Mouse (Mus musculus): ENCODE measurements around the gene Arhgap15.

The Arhgap15 gene

DNA sequence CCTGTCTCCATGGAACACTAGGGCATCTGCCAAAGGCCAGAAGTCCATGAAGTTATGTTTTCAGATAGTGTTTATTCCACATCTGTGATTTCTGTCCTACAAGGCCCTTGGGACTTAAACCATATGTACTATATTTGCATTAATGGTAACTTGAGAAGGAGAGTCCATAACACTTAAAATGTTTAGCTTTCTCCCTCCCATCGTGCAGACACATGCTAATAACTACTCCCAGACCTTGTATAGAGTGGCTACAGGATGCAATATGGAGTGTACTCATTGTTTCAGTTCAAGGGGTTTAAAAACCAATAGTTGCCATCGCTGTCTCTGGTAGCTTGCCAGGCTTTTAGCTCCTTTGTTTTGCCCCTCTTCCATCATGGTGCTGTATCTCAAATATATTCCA, 295.5 kb downstream of the Arhgap15 start:
- DNase-seq = no peak

DNA sequence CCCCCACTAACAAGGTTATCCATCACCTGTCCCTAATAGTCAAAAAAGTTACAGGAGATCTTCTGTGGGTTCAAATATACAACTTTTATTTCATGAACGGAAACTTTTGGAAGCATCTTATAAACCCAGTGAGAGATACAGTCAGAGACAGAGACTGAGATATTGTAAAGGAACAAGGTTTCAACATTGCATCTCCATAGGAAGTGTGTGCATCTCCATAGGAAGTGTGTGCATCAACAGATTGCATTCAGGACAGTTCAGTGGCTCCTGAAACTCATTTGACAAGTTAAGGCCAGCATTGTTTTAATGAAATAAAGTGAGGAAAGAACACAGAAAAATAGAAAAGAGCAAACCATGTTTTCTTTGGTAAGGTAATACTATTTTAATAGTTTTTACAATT, 296.0 kb downstream of the Arhgap15 start:
- DNase-seq = no peak

DNA sequence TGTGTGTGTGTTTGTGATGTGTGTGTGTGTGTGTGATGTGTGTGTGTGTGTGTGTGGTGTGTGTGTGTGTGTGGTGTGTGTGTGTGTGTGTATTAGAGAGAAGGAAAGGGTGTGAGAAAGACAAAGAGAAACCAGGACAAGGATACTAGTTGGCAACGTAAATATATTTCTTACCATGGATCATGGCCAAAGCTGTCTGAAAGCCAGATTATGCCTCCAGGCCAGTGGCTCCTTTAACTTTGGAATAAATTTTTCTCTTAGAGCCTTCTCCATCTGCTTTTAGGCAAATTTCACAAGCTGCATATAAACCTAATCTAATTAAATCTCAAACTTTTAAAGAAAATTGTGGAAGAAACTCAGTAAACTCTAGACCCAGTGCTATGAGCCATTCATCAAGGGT, 296.6 kb downstream of the Arhgap15 start:
- DNase-seq = no peak

DNA sequence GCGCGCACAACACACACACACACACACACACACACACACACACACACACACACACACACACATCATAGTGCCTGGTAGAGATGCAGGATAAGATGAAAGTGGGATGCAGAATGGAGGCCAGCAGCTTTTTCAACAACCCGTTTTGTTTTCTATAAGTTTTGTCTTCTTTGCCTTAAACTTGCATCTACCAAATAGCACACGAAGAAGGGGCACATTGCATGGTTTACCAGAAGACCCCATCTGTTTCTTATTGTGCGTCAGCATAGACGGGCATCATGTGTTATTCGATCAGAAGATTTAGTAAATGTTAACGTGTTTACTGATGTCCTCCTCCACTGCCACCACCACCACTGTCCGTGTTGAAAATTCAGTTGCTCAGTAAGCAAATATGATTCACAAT, 311.7 kb downstream of the Arhgap15 start:
- no peak for DNase-seq

DNA sequence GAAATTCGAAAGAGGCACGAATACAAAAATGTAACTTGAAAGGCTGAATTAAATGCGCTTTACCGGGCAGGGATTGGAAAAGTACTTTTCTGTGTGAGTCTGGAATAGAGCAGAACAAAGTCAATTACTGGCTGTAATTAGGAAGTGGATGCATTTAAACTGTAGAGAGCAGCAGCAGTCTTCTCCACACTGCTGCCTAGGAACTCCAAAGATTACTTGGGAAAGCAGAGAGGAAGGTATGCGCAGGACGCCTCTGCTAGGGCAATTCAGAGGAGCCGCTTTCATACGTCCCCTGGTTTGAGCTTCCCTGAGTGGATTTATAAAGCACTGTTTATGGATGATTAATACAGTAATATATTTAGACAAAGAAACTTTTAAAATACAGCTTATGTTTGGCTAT, 312.1 kb downstream of the Arhgap15 start:
- DNase-seq = no peak

DNA sequence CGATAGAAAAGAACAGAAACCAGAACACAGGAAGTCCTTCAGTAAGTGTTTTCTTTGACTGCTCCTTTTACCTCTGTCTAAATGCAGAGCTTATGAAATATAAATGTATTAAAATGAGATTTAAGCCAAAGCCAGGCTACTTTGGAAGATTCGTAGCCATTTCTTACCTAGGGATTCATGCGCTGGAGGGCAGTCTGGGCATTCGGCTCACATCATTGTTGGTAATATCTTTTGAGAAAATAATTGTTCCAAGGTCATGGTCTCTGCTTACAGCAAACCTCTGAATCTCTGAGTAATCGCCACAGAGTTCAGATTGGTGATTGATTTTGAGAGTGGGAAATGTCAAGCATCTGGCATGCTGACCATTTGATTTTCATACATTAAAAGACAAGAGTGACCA, 316.4 kb downstream of the Arhgap15 start:
- no peak for DNase-seq

DNA sequence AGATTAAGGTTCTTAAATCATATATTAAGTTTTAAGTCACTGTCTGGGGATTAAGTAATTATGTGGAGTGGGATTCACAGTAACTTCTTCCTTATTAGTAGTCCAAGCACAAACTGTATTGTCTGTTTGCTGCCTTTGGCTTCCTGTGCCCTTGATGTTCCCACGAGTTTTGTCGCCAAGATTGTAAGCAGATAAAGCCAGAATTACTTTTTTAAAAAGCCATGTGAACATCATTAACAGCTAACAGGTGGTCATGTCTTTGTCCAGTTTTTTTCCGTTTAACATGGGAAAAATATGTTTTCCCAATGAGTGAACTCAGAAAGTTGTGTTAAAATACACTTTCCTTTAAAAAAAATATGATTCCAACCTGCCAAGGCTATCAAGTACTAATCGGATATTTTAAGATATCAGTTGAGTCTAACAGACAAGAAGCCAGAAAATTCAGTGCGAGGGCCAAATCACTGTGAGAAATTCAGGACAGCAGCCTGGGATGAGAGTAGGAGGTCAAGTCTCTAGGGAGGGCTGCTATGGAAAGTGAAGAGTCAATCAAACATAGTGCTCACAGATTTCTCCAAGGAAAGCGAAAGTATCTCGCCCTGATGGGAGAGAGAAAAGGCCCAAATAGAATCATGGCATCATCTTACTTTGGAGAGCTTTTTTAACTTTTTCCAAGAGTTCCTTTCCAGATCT, 319.7 kb downstream of the Arhgap15 start:
- no peak for DNase-seq

DNA sequence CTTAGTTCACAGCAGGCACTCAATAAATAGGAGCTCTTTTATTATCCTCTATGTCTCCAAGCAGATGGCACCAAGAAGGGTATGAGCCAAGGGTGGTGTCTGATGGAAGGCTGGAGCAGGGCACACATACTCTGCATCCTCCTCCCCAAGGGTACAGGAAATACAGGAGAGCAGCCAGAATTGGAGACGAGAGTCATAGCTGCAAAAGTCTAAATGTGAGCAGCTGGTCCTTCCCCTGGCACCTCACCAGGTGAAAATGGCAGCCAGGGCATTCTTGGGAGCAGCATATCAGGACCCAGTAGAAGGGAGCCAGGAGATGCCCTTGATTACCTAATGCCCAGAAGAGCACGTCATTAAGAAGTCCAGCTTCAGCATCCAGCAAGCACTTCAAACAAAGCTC, 320.3 kb downstream of the Arhgap15 start:
- DNase-seq = no peak

DNA sequence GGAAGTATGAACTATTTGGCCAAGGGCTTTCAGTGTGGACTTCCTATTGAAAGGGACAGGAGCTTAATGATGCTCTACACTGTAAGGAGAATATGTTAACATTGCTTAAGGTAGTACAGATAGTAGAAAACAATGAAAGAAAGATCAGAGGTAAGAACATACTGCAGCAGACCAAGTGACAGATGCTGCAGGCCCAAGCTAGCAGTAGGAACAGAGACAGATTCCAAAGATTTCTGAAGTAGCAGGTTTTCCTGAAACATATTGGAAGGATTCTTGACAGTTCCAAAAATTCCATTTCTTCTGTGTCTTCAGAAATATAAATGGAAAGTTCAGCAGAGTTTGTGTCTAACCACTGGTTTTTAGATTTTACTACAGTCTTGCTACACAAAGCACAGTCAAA, 327.9 kb downstream of the Arhgap15 start:
- no peak for DNase-seq

DNA sequence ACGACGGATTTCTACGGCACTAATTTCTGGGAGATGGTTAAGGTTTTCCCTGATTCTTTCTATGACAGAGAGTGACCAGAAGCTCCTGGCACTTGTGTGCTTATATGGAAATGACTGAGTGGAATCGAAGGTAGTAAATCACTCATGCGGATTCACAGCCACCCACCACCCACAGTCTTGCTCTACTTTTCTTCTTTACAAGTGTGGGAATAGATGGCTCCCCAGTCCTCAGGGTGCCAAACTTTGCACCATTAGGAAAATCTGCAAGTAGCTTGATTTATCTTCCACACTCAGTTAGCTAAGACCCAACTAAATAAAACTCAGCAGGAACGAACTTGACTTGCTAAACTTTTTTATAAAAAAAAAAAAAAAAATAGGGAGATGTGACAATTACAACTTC, 331.9 kb downstream of the Arhgap15 start:
- DNase-seq = no peak

DNA sequence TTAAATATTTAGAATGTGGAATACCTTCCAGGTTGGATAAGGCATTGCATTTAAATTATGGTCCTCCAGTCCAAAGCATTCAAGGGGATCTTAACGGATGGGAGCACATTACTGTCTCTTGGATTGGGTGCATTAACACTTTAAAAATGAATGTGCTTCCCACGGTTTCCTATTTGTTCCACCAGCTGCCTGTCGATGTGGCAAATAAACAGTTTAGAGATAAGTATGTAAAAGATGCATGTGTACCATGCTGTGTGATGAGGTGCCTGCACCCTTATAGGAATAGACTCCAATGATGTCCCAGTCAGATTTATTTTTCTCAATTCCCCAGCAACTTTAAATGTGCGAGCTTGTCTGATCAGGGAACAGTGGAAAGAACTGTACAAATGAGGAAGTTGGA, 332.6 kb downstream of the Arhgap15 start:
- DNase-seq = no peak

DNA sequence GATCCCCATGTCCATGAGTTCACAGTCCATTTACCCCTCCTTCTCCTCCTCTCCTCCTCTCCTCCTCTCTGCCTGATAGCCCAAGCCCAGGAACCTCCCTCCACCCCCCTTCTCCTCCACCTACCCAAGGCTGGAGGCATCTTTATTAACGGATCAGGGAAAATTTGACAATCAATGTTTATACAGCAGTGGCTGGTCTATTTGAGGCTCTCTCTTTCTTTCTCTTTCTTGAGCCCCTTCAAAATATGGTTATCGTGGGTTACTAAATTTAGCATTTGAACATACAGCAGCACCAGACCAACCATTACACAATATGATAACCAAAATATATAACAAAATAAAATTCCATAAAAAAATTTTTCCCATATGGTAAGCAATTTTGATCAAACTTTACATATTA, 335.8 kb downstream of the Arhgap15 start:
- no peak for DNase-seq

DNA sequence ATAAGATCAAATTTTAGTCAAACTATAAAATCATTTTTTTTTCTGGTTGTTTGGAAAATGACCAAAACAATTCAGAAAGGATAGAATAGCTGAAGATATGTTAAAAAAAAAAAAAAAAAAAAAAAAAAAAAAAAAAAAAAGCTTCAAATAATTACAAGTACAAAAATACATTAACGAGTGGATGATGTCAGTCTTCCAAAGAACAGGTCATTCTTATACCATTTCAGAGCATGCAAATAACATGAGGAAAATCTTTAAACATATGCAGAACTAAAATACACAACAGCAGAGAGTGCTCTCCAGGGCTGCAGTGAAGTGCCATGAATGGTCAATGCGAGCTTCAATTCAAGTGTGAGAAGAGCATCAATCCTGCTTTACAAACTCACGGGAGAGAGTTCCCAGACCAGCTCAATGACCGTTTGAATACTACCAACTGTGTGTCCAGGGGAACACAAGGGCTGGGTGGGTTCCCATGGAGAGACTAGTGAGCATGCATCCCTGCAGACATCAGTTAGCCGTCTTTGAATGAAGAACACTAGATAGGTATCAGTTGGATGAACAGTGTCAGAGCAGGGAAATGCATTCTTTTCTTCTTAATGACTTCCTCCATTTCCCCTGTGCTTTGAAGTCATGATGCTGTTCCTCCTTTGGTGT, 337.9 kb downstream of the Arhgap15 start:
- DNase-seq = no peak

DNA sequence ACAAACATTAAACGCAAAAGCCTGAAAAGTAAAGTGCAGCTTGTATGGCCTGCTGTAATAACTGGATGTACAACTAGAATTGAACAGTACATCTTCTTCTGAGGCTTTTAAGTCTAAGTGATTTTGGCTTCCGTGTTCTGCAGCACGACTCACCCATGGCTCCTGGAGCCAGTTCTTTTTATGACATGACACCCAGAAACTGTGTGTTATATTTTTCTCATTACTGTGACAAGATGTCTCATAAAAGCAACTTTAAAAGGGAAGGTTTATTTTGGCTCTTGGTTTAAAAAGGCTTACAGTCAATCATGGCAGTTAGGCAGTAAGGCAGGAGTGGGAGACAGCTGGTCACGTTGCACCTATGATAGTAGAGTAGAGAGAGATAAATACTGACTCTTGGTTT, 349.9 kb downstream of the Arhgap15 start:
- DNase-seq = no peak

DNA sequence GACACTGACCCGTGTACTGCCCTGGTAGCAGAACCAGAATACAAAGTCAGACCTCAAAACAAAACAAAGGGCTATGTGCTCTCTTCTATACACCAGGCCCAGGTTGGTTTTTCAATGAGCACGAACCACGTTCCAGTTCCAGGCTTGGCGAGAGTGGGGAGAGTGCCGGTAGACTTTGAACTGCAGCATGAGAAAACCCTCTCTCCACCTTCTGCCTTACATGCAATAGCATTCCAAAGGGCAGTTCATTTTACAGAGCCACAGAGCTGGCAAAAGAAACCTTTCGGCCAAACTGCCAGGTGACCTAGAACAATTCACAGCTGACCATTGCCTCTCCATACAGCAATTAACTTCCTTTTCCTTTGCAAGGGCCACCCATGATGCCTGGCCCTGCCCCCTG, 353.7 kb downstream of the Arhgap15 start:
- no peak for DNase-seq

DNA sequence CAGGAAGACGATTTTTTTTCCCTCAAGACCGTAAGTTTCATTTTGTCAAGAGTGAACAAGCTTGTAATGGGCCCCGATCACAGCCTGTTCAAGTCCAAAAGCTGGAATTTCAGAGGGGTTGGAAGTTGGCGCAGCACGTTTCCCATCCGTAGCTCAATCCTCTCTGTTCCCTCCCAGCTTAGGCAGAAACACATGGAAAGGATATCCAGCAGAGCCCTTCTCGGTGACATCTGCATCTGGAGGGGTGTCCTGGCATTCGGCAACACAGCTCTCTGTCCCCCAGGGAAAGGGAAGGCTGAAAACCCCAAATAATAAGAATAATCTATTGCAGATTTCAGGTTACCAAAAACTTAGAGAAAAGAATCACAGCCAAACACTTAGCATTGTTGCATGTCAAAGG, 354.7 kb downstream of the Arhgap15 start:
- DNase-seq = no peak

DNA sequence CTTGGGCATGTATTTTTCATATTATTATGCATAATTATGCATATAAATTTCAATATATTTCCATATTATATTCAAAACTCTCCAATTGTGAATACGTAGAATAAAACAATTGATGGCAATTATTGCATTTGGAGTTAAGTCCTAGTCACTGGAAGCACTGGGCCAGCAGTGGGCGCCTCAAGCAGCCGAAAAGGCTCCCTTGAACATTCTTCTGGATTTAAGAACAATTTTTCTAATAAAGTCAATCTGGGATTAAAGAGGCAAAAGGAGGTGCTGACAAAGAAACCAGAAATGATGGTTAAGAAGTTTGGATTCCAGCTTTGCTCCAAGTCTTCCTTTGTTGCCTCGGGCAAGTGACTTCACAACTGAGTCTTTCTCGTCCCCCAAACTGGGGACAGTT, 355.1 kb downstream of the Arhgap15 start:
- no peak for DNase-seq

DNA sequence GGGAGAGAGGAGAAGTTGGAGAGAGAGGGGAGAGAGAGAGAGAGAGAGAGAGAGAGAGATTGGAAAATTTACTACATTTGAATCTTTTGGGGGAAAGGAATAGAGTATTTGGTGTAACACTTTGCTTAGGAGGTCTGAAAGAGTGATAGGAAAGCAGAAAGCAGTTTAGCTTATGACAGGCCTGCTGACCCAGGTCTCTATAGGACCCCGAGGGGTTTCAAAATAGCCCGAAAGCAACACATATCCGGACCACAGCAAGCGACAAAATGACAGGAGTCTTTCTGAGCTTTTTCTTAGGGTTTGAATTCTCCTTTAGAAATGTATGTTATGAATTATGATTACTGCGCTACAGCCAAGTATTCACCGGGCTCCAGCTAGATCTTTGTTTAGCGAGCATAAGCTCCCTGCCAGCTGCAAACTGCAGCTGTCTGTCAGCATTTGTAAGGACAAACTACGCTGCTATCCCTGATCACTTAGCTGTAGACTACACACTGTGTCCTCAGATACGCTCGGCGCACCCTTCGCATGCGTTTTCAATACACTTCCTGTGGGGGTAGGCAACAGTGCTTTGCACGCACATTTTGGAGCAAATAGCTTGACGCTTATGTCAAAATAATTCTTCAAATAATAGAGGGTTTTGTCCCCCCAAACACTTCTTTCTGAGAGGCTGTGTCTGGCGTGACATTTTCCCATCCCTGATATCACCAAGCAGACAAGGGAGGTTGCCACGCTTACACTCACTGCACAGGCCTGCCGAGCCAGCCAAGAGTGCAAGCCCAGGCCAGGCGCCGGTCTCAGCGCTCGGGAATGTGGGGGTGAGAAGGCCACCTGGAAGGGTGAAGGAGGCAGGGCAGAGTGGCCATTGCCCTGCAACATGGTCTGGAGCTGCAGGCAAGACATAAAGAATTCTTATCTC, 355.9 kb downstream of the Arhgap15 start:
- peak; percentile 35 for DNase-seq

DNA sequence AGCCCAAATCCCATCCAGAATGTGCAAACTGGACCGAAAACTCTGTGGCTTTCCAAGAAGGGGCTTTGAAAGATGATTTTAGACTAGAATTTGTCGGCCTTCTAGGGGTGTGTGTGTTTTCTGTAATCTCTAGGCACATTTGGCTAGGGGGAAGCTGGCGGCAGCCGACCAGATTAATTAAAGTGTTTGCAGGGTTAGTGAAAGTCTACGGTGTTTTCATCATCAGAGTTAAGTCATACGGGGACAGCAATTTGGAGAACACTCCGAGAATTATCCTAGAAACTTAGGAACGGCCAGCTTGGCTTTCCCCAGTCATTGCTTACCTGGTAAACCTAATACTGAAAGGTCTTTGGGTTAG, 356.6 kb downstream of the Arhgap15 start:
- DNase-seq = no peak

DNA sequence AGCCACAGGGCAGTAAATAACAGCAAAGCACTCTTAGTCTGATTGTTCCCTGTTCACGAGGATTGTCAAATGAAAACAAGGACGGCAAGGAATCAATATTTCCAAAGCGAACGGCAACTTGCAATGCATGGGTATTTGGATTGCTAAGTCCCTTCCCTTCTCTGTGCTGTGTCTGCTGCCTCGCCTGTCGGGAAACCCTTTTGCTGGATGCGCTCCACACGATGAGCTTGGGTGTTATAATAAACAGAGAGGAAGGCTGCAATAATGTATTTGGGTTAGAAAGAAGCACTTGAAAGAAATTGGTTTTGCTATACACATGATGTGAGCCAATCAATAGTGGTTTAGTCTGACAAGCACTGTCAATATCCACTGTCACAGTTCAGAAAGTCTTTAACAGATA, 357.7 kb downstream of the Arhgap15 start:
- DNase-seq = no peak

DNA sequence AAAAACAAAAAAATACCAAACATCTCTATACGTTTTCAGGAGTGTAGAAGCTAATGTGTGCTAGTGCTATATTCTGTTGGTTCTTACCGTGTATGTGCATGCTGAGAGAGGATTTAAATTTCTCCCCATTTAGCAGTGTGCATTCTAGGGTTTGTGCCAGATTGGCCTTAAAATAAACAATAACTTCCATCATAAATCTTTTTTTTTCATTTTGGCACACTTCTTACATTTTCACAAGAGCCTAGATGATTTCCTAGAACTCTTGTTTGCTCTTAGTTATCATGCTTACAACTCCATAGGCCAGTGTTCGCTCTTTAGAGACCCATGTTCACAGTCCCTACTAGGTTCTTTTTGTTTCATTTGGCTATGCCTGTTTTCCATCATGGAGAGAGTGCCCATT, 362.7 kb downstream of the Arhgap15 start:
- DNase-seq = no peak

DNA sequence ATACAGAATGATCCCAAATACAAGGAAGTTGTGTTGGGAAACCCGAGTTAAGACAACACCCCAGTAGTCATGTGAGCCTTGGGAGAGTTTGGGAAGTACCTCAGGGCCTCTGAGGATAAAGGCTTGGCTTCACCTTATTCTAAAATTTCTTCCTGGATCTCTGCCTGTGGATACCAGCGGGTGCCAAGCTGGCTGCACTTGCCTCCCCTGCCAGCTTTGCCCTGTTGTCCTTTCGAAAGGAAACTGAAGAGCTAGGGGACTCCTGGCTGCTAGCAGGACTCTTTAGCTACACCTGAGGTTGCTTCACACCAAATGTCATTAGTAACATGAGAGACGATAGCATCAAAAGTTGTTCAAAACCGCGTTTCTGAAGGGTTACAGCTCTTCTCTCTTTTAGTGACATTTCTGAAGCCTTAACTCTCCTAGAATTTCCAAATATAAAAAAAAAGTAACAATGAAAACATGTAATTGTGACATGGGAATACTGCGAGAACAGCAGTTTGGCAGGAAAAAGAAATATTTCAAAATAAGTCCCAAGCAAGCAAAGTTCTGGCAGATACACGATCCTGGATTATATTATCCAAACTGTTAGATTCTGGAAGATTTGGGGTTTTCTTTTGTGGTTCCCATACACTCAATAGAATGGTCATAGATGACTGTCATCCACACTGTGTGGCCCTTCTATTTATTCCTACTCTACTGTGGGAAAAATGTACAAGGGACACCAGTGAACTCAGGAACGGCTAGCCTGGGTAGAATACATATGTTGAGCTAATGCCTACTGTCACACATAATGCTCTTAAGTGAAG, 364.6 kb downstream of the Arhgap15 start:
- DNase-seq = no peak

DNA sequence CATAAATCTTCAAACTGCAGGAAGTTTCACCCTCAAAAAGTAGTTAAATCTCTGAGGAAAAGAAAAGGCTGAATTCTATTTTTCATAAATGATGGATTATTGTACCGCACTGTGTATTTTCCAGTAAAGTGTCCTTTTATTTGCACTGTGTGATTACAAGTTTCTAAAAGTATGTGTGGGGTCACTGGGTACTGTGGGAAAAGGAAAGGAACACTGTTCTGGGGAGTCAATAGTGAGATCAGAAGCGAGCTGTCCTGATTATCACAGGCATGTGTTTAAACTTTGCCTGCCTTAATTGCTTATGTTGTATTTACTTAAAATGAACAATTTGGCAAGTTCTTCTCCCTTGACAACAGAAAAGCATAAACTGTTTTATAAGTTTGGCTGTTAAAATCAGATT, 365.7 kb downstream of the Arhgap15 start:
- DNase-seq = no peak
